Mouse (Mus musculus) lung, postnatal 0 days (tissue): Measurements from ENCODE around the gene Serpina3j. TPM values are rescaled to one million over a fixed set of nuclear protein-coding genes. Genes with fewer than 3 reads are reported as not detected.

Source experiments
- ATAC-seq: fragments of 200-750 bp; cut with Nextera tagmentation; 2 replicates; pipeline ENCODE4 v1.8.0; 2017; ENCODE audit warnings: moderate library complexity
- DNase-seq: peaks from one replicate; pipeline ENCODE4 v3.0.0-alpha.2; 2016; ENCODE audit warnings: low spot score
- H3K27ac ChIP-seq: fragments of 300-500 bp; sonication (generic); 2 replicates; pipeline ENCODE4 v1.5.1; 2014; ENCODE audit warnings: antibody characterized with exemption, mild to moderate bottlenecking, low read length, mixed read lengths
- H3K27me3 ChIP-seq: fragments of 300-500 bp; sonication (generic); replicated peaks from 2 replicates; pipeline ENCODE4 v1.6.1; 2014; ENCODE audit warnings: low read length, mixed read lengths; ENCODE audit not compliant: insufficient read depth
- H3K36me3 ChIP-seq: fragments of 300-500 bp; sonication (generic); 2 replicates; pipeline ENCODE4 v1.6.1; 2014; ENCODE audit warnings: low read length, mixed read lengths; ENCODE audit not compliant: insufficient read depth
- H3K4me1 ChIP-seq: fragments of 300-500 bp; sonication (generic); 2 replicates; pipeline ENCODE4 v1.6.1; 2014; ENCODE audit warnings: antibody characterized with exemption, low read depth, low read length, mixed read lengths; ENCODE audit not compliant: insufficient read depth
- H3K4me2 ChIP-seq: fragments of 300-500 bp; sonication (generic); replicated peaks from 2 replicates; pipeline ENCODE4 v1.6.1; 2014; ENCODE audit warnings: low read depth, mild to moderate bottlenecking, low read length, moderate library complexity, mixed read lengths
- H3K4me3 ChIP-seq: fragments of 300-500 bp; sonication (generic); 2 replicates; pipeline ENCODE4 v1.5.1; 2014; ENCODE audit warnings: low read depth, low read length
- H3K9ac ChIP-seq: fragments of 300-500 bp; sonication (generic); replicated peaks from 2 replicates; pipeline ENCODE4 v1.6.1; 2014; ENCODE audit warnings: low read depth, mild to moderate bottlenecking
- H3K9me3 ChIP-seq: fragments of 300-500 bp; sonication (generic); 2 replicates; pipeline ENCODE4 v1.6.1; 2016; ENCODE audit warnings: low read length, mixed read lengths
- CTCF ChIP-seq: IDR thresholded peaks from 2 replicates; pipeline ENCODE4 v1.5.1; 2016; ENCODE audit warnings: antibody characterized with exemption, mild to moderate bottlenecking
- EP300 ChIP-seq: IDR thresholded peaks from 2 replicates; pipeline ENCODE4 v1.6.1; 2016; ENCODE audit warnings: antibody characterized with exemption, mild to moderate bottlenecking, control low read depth
- WGBS: fragments of 180-500 bp; shearing (Covaris S2); extraction: QIAGEN DNeasy Blood & Tissue Kit; methylation state at CpG from one replicate; pipeline ENCODE4 v1.1.7; 2014; 5-methylcytosine and 5-hydroxymethylcytosine counted together
- polyA plus RNA-seq: library from polyadenylated mRNA; unstranded; fragments of >200 nt; fragmentation: Nextera tagmentation; extraction: Ambion mirVana; gene quantifications from 2 replicates; pipeline ENCODE4 v1.2.1, GENCODE M21; 2015

Gene Serpina3j
- polyA plus RNA-seq, 1 experiment from 2014 or later: not detected

- ATAC-seq: no peak
- Histone ChIP-seq H3K9me3 (no peaks in the 10 kb centered on the region), H3K9ac (no peak overlapping the region), H3K4me1 (no peaks in the 10 kb centered on the region), H3K4me3 (no peak overlapping the region), H3K4me2 (no peak overlapping the region), H3K27me3 (no peaks in the 10 kb centered on the region), H3K27ac (no peak overlapping the region), H3K36me3 (no peaks in the 10 kb centered on the region)
- TF ChIP-seq EP300 (no peak), CTCF (no peak)
- WGBS: 79% methylated on average over 3 of the region's 3 CpGs
- no peak for DNase-seq
Measured at GRCm38 (mm10) chr12:104369986-104370385, 55.6 kb downstream of the Serpina3j start.

Other genes starting within 250 kb of the Serpina3j start
- gene Serpina5, start 213.4 kb upstream of the Serpina3j start, polyA plus RNA-seq: not detected in 2 replicates
- not detected in 2 replicates for gene Serpina3a, start 201.8 kb upstream of the Serpina3j start, polyA plus RNA-seq
- gene Serpina3b, start 186.6 kb upstream of the Serpina3j start, polyA plus RNA-seq: not detected in 2 replicates
- 4.3 and 5.6 TPM in 2 replicates for gene Serpina3c, start 160.7 kb upstream of the Serpina3j start, polyA plus RNA-seq
- 0.99 and 1.8 TPM in 2 replicates for gene Serpina3f, start 100.0 kb upstream of the Serpina3j start, polyA plus RNA-seq
- gene Serpina3g, start 78.3 kb upstream of the Serpina3j start, polyA plus RNA-seq: 27.1 and 33.7 TPM in 2 replicates
- gene Serpina3i, start 51.4 kb upstream of the Serpina3j start, polyA plus RNA-seq: 1.2 and 1.3 TPM in 2 replicates
- gene Serpina3k, start 23.9 kb downstream of the Serpina3j start, polyA plus RNA-seq: 0.06 and 0.07 TPM in 2 replicates
- not detected in 2 replicates for gene Serpina3m, start 23.9 kb downstream of the Serpina3j start, polyA plus RNA-seq
- gene Serpina3n, start 92.2 kb downstream of the Serpina3j start, polyA plus RNA-seq: 7.9 and 12.1 TPM in 2 replicates
- not detected in 2 replicates for gene Gsc, start 158.8 kb downstream of the Serpina3j start, polyA plus RNA-seq